Comparison of ENCODE assay signal across 22 mouse cellular contexts in the genomic region with DNA sequence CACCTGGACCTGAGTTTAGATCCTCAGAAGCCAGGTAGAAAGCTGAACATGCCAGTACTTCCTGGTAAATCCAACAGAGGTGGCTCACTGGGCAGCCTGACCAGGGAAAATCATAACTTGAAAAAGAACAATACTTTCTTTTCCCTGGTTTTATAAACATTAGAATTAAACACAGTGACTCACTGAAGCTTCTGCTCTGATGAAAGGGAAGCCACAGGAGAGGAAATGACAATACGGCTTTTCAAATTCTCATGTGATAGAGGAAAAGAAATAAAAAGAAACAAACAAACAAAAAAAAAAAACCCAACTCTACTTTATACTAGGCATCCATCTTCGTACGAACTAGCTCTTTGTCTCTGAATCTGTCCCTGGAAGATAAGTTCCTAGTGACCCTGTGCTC. TPM values are rescaled to one million over a fixed set of nuclear protein-coding genes. Genes with fewer than 3 reads are reported as not detected.
DNase-seq lines count a peak whose midpoint lies in the region; ATAC-seq and TF ChIP-seq lines count a peak whose summit lies in the region.
"Had no signal": no experiment of that assay in that cellular context is flagged by ENCODE, and none has a peak within 500 bp of the region (broad histone marks: within the 10 kb centered on the region; RNA-seq: fewer than 3 reads in every experiment).

No protein-coding gene starts in this region.

- H3K27ac ChIP-seq in bone marrow macrophage, adult 2 months (ENCODE audit: insufficient read depth, low read depth, low read length): peak overlapping the region; percentile 67
- H3K27ac ChIP-seq in forebrain, embryonic 16.5 days (ENCODE audit: low read length): no peak overlapping the region
- H3K27ac ChIP-seq: embryonic facial prominence, embryonic 10.5 days; forebrain, embryonic 10.5 days; gastrocnemius, adult 2 months; heart, embryonic 13.5 days; hindbrain, embryonic 15.5 days had no signal

- no peak overlapping the region for H3K4me3 ChIP-seq in bone marrow macrophage, adult 2 months (ENCODE audit: insufficient read depth, low read length)
- H3K4me3 ChIP-seq in myocyte: no peak overlapping the region
- no peak overlapping the region for H3K4me3 ChIP-seq in forebrain, embryonic 16.5 days (replicated peaks; ENCODE audit: low read length)
- H3K4me3 ChIP-seq: embryonic facial prominence, embryonic 10.5 days; erythroblast, embryonic 14.5 days; forebrain, embryonic 10.5 days; gastrocnemius, adult 2 months; heart, embryonic 13.5 days; hindbrain, embryonic 15.5 days had no signal

- ATAC-seq in CD4-positive, CD25-positive, alpha-beta regulatory T cell, adult 4 months: peak; percentile 5
- ATAC-seq in forebrain, embryonic 16.5 days: no peak
- ATAC-seq: forebrain, postnatal 0 days; intestine, postnatal 0 days had no signal

- no peaks in the 10 kb centered on the region for H3K36me3 ChIP-seq in myocyte (ENCODE audit: control insufficient read depth, insufficient read depth)
- no peaks in the 10 kb centered on the region for H3K36me3 ChIP-seq in forebrain, embryonic 16.5 days (ENCODE audit: control insufficient read depth, insufficient read depth)
- H3K36me3 ChIP-seq: embryonic facial prominence, embryonic 10.5 days; forebrain, embryonic 10.5 days; heart, embryonic 13.5 days; hindbrain, embryonic 15.5 days had no signal

- DNase-seq in CD4-positive helper T cell, adult 2 months (ENCODE audit: low read depth, low spot score): peak; percentile 57
- no peak for DNase-seq in urinary bladder, adult 18-20 months (ENCODE audit: low spot score in 2 of 2)
- no peak for DNase-seq in layer of hippocampus, adult 11-12 months (ENCODE audit: low spot score)
- DNase-seq: adrenal gland, postnatal 14 days; B cell, adult 2 months; cerebellum, adult 2 months; cerebellum, postnatal 10 days; forebrain, postnatal 0 days; gastrocnemius, adult 2 months; gastrocnemius, postnatal 25 days; heart, adult 11 months; heart, postnatal 36 days had no signal

- no peaks in the 10 kb centered on the region for H3K27me3 ChIP-seq in myocyte (ENCODE audit: control insufficient read depth, insufficient read depth, insufficient read length)
- H3K27me3 ChIP-seq in forebrain, embryonic 16.5 days (replicated peaks; ENCODE audit: control insufficient read depth, insufficient read depth, low read length): no peaks in the 10 kb centered on the region
- H3K27me3 ChIP-seq: heart, embryonic 13.5 days; hindbrain, embryonic 15.5 days had no signal

- peaks cover 32% of the 10 kb centered on the region for H3K4me1 ChIP-seq in bone marrow macrophage, adult 2 months (ENCODE audit: control insufficient read depth, insufficient read depth, low read length)
- H3K4me1 ChIP-seq in forebrain, embryonic 16.5 days (replicated peaks; ENCODE audit: control insufficient read depth, insufficient read depth, low read length): no peaks in the 10 kb centered on the region
- H3K4me1 ChIP-seq: embryonic facial prominence, embryonic 10.5 days; forebrain, embryonic 10.5 days; heart, embryonic 13.5 days; hindbrain, embryonic 15.5 days had no signal

- no peak for TF ChIP-seq POLR2A in bone marrow macrophage, adult 2 months (IDR thresholded peaks at IDR 0.05; ENCODE audit: borderline replicate concordance, low read depth, low read length)
- TF ChIP-seq POLR2A in myocyte (IDR thresholded peaks at IDR 0.05; ENCODE audit: insufficient read length, low read depth): no peak

- no peak overlapping the region for H3K9ac ChIP-seq in forebrain, embryonic 16.5 days (replicated peaks; ENCODE audit: low read depth, low read length)
- H3K9ac ChIP-seq: forebrain, postnatal 0 days; heart, embryonic 13.5 days; hindbrain, embryonic 15.5 days had no signal

- no peak overlapping the region for H3ac ChIP-seq in myocyte (ENCODE audit: control insufficient read depth, insufficient read length)

- no peaks in the 10 kb centered on the region for H3K79me2 ChIP-seq in myocyte (ENCODE audit: control insufficient read depth, insufficient read depth)

- no peak for TF ChIP-seq CTCF in bone marrow macrophage, adult 2 months (IDR thresholded peaks at IDR 0.05; ENCODE audit: low read depth, low read length)

- no peaks in the 10 kb centered on the region for H3K9me3 ChIP-seq in forebrain, embryonic 16.5 days (ENCODE audit: control insufficient read depth, low read length)
- H3K9me3 ChIP-seq: embryonic facial prominence, embryonic 10.5 days; forebrain, embryonic 10.5 days; heart, embryonic 13.5 days; hindbrain, embryonic 15.5 days had no signal

- H3K4me2 ChIP-seq in myocyte (ENCODE audit: low read depth): peak overlapping the region; percentile 43
- H3K4me2 ChIP-seq in forebrain, embryonic 16.5 days (ENCODE audit: low read length): no peak overlapping the region
- H3K4me2 ChIP-seq: heart, embryonic 13.5 days; hindbrain, embryonic 15.5 days had no signal

- WGBS in forebrain, embryonic 16.5 days: 78% methylated on average over 3 of the region's 3 CpGs

TF ChIP-seq in myocyte, 11 proteins besides CTCF, POLR2A, EP300 and RAD21:
- TF ChIP-seq MYOG (IDR thresholded peaks at IDR 0.05; ENCODE audit: control insufficient read depth in 1 of 3, insufficient read depth in 1 of 3, insufficient read length in 2 of 3, low read depth in 2 of 3) (no peak), REST (IDR thresholded peaks at IDR 0.05; ENCODE audit: insufficient read depth, insufficient read length) (no peak), CEBPB (IDR thresholded peaks at IDR 0.05; ENCODE audit: insufficient read depth, poor library complexity, severe bottlenecking) (no peak), MAX (IDR thresholded peaks at IDR 0.05; ENCODE audit: low read depth) (no peak), SRF (IDR thresholded peaks at IDR 0.05; ENCODE audit: control insufficient read depth, insufficient read length, low read depth) (no peak), USF1 (IDR thresholded peaks at IDR 0.05; ENCODE audit: low read depth) (no peak), TCF12 (IDR thresholded peaks at IDR 0.05; ENCODE audit: insufficient read depth, poor library complexity, severe bottlenecking) (no peak), MYOD1 (IDR thresholded peaks at IDR 0.05; ENCODE audit: control insufficient read depth in 1 of 3, insufficient read length in 2 of 3, low read depth in 2 of 3) (no peak), TCF3 (IDR thresholded peaks at IDR 0.05; ENCODE audit: insufficient read length, low read depth) (no peak), E2F4 (IDR thresholded peaks at IDR 0.05; ENCODE audit: insufficient read depth) (no peak), POLR2AphosphoS2 (IDR thresholded peaks at IDR 0.05; ENCODE audit: insufficient read length, low read depth) (no peak)

RNA-seq across cellular contexts. Expression of a gene that starts 4.0 kb away (rescaled TPM):
- polyA plus RNA-seq in CD4-positive, CD25-positive, alpha-beta regulatory T cell, adult 4 months (2017; shearing (Covaris generic)): 100 to 1,000 TPM; 111 to 143 TPM
- 5.5 and 7.6 TPM in 2 replicates for polyA plus RNA-seq in bone marrow macrophage, adult 2 months (2012; ENCODE audit: insufficient read depth, insufficient read length, missing spikeins)
- polyA plus RNA-seq in myocyte (2012; fragmentation: generic; extraction: Trizol): 0.02 TPM
- 0.15 TPM in 1 of 2 replicates, not detected in the other for polyA plus RNA-seq in forebrain, embryonic 16.5 days (2015; fragmentation: Nextera tagmentation; extraction: Ambion mirVana)
- polyA plus RNA-seq: erythroblast, embryonic 14.5 days had no signal

RNA-seq across cellular contexts. Expression of a gene that starts 24.7 kb away (rescaled TPM):
- polyA plus RNA-seq in CD4-positive, CD25-positive, alpha-beta regulatory T cell, adult 4 months (2017; shearing (Covaris generic)): 10 to 100 TPM; 29.5 to 51.5 TPM
- 41.6 and 42.5 TPM in 2 replicates for polyA plus RNA-seq in bone marrow macrophage, adult 2 months (2012; ENCODE audit: insufficient read depth, insufficient read length, missing spikeins)
- 237 TPM for polyA plus RNA-seq in myocyte (2012; fragmentation: generic; extraction: Trizol)
- polyA plus RNA-seq in forebrain, embryonic 16.5 days (2015; fragmentation: Nextera tagmentation; extraction: Ambion mirVana): 80.5 and 89.3 TPM in 2 replicates

RNA-seq across cellular contexts. Expression of a gene that starts 24.9 kb away (rescaled TPM):
- 10 to 100 TPM; 17.4 to 22.8 TPM for polyA plus RNA-seq in CD4-positive, CD25-positive, alpha-beta regulatory T cell, adult 4 months (2017; shearing (Covaris generic))
- 2.5 and 2.9 TPM in 2 replicates for polyA plus RNA-seq in bone marrow macrophage, adult 2 months (2012; ENCODE audit: insufficient read depth, insufficient read length, missing spikeins)
- 15.5 TPM for polyA plus RNA-seq in myocyte (2012; fragmentation: generic; extraction: Trizol)
- polyA plus RNA-seq in forebrain, embryonic 16.5 days (2015; fragmentation: Nextera tagmentation; extraction: Ambion mirVana): 3.9 and 4.0 TPM in 2 replicates
- polyA plus RNA-seq: erythroblast, embryonic 14.5 days had no signal

Comparison
In these comparisons a context has a peak if more than half of its experiments do, and no peak if none do; other contexts are left out.
1. RNA of a gene that starts 4.0 kb away (polyA plus RNA-seq): 111 to 143 TPM in CD4-positive, CD25-positive, alpha-beta regulatory T cell, adult 4 months; 5.5 to 7.6 TPM in bone marrow macrophage, adult 2 months, 0.15 TPM in forebrain, embryonic 16.5 days and 0.02 TPM in myocyte (single experiment); every median in the first group is over 10 times any median in the second.